Mouse (Mus musculus): ENCODE measurements around the gene Atf7ip.

Gene Atf7ip

DNA sequence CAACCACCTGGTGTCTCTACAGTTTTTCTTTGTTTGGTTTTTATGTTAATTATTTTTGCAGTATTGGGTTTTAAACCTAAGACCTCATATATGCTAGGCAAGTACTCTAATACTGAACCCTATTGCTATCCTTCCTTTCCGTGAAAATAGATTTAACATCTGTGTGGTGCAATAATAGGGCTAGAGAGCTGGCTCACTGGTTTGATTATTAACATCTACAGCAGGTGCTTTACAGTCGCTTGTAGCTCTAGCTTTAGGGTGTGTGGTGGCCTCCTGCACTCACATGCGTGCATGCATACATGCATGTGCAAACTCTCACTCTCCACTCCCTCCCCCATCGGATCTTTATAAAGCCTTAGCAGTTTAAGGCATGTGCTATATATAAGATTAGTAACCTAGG lies 19.6 kb downstream of the Atf7ip start:
- no peak for DNase-seq

DNA sequence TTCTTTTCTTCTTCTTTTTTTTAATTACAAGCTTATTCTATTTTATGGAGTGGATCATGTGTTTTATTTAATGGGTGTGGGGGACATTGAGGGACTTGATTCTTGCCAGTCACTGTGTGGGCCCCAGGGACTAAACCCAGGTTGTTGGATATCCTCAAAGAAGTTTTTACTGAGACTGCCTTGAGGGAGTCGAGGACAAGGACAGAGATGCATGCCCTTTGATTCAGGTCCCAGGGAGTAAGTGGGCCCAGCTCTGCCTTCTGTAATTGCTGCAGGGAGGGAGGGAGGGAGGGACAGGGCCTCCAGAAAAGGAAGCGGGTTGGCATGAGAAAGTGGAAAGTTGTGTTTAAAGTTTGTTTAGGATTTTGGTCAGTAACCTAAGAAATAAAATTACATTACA lies 23.2 kb downstream of the Atf7ip start:
- DNase-seq, result no peak

DNA sequence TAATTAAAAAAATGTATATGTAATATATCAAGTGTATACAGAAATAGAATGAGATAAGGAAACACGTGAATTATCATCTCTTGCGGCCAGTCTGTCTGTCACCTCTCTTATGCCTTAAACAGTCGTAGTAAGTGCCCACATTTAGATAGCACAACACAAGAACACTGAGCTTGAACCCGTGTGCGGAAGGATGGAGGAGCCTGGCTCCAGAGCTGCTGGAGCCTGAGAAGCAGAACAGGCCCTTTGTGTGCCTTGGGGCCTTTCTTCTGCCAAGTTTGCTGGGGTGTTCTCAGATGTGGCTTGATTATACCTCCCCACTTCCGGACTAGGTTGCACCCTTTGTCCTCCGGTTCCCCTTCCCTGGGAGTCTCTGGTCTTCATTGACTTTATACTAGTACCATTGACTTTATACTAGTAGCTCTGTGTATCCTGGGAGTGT lies 25.8 kb downstream of the Atf7ip start:
- no peak for DNase-seq

DNA sequence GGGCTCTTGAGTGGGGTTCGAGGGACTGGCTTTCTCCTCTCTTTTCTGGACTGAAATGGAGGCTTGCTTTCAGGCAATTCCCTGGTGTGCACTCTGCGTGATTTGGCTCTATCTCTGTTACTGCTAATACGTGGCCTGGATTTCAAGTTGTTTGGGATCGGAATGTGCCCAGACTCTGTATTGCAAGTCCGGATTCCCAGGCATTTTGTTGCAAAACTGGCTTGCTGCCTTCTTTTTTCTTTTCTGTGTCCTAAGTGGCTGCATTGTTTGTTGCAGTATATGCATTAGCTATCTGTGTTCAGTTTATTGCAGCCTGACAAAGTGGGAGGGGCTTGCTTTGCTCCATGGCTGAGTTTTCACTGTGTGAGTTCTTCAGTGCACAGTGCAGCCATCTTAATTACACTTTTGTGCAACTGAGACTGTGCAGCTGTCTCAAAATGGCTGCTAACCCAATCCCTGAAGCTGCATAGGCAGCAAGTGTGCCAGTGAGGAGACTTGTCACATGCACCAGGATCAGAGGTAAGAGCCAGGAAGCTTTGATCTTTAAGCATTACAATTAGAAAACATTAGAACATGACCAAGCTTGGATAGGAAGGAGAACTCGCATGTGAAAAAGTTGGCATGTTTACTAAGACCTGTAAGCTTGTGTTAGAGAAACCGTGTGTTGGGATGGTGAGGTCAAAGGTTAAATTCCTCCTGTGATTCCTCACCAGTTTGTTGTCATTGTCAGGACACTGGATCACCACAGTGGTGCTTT lies 26.7 kb downstream of the Atf7ip start:
- peak; percentile 90 for DNase-seq

DNA sequence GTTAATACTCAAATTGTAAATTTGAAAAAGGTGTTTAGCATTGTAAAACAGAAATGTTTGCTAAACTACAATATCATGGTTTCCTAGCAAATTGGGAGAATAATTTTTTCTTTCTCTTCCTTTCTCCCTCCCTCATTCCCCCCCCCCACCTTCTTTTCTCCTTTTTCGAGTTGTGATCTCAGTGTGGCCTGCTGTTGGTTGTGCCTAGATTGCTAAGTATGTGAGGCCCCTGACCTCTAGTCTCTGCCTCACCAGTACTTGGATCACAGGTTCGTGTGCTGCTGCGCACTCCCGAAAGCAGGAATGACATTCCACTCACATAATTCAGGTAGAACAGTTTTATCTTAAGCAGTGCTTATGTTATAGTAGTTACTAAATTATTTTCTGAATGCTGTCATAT lies 27.8 kb downstream of the Atf7ip start:
- DNase-seq, result no peak

DNA sequence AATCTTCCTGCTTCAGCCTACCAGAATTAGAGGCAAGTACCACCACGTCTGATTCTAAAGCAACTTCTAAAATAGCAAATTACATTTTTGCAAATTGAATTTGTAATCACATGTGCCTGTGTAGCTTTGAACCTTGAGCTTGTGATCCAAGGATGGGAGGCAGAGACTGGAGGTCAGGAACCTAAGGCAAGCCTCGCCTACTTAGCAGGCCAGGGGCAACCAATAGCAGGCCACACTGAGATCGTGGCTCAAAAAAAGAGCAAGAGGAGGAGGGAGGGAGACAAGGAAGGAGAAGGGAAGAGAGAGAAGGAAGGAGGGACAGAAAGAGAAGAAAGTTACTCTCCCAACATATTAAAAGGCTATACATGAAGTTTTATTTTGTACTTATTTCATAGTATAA lies 28.5 kb downstream of the Atf7ip start:
- DNase-seq, result no peak

DNA sequence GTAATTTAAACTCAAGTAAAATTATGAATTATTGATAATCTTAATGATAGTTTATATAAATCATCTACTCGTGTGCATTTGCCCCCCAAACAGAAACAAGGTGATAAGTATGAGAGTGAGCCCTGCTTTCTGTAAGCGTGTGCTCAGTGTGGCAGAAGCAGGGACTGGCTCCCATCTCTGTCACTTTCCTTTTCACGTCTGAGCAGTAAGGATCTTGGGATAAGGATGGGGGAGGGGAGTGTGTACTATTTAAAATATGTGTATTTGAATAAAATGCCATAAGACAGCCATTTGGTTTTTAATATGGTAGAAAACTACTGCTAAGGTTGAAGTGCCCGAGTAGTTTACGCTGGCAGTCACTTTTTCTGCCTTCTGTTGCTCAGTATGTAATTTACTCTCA lies 29.2 kb downstream of the Atf7ip start:
- no peak for DNase-seq

DNA sequence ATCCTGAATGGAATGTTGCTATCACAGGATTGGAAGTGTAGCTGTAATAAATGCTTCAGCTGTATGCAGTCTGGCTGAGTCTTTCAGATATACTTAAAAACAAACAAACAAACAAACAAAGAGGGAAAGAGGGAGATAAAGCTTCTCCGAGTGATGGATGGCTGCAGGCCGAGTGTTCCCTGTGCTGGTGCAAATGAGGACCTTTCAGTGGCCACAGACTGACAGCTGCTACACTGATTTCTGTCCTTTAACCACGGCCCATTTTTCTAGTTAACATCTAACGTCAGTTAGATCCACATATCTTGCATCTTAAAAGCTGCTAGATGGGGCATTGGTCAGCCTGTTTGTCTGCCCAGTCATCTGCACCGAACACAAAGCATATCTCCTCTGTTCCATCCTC lies 30.2 kb downstream of the Atf7ip start:
- DNase-seq, result no peak

DNA sequence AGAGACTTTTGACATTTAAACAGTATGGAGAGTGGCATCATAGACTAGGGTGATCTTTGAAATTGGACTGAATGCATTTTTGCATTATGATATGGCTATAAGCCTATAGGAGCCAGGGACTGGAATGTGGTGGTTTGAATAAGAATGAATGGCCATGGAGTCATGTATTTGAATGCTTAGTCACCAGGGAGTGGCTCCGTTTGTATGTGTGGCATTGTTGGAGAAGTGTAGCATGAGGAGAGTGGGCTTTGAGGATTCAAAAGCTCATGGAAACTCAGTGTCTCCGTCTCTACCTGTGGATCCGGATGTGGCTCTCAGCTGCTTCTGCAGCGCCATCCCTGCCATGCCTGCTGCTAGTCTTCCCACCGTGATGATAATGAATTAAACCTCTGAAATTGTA lies 35.4 kb downstream of the Atf7ip start:
- DNase-seq, result no peak

DNA sequence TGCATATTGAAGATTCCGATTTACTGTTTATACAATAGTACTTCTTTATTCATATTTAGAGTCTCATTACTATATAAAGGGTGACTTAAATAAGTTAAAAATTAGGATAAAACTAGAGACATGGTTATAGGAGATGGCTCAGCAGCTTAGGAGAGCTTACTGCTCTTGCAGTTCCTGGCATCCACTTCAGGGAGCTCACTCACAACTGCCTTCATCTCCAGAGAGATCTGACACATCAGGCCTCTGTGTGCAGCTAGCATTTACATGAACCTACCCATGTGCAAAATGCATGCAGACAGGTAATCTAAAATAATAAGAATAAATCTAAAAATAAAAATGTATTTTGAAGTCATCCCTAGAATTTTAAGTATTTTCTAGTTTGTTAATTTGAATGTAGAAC lies 36.1 kb downstream of the Atf7ip start:
- no peak for DNase-seq

DNA sequence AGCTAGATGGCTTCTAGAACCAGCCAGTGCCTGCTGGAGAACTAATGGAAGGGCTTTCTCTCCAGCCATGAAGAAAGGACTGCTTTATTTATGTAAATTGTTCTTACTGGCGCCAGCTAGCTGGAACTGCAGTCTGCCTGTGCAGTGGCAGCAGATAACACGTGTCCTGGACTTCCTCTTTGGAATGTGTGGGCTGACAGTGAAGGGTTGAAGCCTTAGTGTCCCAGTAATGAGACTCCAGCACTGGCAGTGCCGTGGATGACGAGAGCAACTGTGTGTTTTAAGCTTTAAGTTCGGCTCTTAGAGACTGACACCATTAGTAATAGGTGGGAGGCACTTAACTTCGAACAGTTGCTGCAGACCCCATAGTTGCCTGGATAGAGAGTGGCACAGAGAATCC lies 37.2 kb downstream of the Atf7ip start:
- peak; percentile 82 for DNase-seq

DNA sequence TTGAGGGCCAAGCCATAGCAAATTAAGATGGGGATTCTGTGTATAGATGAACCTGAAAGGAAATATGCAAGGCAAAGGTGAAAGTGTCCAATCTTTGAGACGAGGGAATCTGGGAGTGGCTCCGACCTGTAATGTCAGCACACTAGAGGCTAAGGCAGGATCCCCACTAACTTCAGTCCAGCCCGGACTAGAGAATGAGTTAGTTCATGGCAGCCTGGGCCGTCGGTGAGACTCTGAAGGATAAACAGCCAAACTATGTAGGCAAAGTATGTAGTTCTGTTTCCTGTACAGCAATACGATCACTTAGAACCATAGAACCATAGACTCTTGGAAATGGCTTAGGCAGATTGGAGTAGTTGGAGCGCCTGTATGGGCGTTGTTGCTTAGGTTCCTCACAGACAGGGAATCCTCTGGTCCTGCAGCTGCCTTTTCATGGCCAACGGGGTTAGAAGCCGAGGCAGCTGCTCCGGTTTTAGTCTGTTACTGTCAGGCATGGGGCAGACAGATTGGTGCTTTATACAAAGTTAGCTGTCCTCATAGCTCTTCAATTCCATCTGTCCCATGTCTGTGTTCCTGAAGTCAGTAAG lies 39.4 kb downstream of the Atf7ip start:
- DNase-seq, result no peak

DNA sequence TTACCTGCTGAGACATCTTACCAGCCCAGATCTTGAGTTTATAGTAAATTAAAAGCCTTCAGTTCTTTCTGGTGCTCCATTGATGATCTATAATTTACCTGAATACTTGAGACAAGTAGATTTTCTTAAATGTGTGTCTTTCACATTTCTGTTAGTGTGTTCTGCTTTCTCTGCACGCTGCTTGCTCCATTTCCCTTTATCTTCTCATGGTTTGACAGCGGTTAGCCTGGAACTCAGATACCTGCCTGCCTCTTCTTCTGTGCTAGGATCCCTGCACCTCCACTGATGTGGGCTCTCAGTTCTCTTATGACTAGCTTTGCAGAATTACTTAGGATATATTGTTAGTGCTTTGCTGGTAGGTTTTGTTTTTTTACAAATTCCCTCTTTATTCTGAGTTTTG lies 40.3 kb downstream of the Atf7ip start:
- no peak for DNase-seq

DNA sequence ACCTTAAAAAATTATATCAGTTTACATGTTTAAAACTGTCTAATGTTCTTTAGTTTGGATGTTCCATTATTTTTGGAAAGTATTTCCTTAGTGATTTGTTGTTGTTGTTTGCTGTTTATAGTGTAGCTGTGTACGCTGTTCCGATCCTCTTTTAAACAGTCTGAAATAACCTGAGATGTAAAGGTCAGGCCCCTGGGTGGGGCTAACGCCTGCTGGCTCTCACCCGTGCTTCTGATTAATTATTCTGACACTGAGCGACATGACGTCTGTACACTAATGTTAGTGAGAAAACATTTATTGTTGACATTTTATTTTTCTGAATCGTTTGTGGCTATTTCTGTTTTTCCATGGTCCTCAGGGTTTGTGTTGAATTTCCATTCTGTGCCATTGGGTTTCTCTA lies 41.0 kb downstream of the Atf7ip start:
- DNase-seq, result peak; percentile 26

DNA sequence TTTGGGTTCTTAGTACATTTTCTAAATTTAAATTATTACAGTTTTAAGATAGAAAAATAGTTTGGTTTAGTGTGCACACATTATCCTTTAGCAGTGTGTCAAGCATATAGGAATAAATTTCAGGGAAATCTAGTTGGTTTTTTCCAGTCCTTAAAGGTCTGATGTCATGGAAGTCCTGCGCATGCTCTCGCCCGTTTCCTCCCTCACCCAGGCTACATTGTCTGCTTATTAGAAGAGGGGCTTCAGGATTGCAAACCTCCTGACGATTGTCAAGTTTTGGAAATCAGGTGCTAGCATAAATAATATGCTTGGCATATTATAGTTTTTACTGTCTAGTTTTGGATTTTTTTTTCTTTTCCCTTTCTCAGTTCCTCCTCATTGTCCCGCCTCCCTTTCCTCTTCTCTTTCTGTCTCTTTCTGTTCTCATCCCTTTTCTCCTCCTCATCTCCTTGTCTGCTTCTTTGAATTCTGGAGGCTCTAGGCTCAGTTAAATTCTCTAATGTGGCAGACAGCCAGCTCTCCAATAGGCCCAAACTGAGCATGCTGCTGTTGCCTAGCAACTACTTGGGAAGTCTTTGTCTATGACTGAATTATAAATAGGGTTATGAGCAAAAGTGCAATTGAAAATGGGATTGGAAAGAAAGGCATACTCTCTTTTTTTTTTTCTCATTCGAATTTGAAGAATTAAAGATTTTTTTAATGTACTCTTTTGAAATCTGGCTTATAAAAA lies 42.2 kb downstream of the Atf7ip start:
- DNase-seq, result peak; percentile 74

DNA sequence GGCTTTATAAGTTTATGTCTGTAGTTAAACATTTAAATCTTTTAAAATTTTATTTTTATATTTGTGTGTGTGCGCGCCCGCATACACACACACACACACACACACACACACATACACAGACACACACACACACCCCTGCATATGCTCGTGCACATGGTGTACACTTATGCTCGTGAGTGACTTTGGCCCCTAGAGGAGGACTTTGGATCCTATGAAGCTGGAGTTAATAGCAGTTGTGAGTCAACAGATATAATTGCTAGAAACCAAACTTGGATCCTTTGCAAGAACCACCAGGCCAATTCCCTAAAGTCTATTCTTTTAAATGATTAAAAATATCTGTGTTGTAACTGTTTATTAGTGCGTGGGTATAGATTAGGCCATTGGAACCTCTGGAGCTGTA lies 42.8 kb downstream of the Atf7ip start:
- DNase-seq, result peak; percentile 20

DNA sequence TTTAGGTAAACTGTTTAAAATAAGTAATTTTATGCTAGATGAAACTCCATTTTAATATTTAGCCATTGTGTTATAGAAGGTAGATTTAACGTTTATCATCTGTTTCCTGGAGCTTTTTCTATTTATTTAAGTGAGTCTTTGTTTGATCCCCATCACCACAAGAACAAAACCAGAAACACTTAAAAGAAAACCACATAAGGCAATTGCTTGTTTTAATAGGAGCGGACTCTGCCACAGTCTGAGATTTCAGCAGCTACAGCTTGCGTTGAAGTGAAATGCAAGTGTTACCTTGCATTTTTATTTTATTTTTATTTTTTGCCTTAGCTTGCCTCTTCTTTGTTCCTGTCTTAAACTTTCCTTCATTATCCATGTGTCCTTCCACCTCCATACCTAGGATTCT lies 43.6 kb downstream of the Atf7ip start:
- DNase-seq, result no peak

DNA sequence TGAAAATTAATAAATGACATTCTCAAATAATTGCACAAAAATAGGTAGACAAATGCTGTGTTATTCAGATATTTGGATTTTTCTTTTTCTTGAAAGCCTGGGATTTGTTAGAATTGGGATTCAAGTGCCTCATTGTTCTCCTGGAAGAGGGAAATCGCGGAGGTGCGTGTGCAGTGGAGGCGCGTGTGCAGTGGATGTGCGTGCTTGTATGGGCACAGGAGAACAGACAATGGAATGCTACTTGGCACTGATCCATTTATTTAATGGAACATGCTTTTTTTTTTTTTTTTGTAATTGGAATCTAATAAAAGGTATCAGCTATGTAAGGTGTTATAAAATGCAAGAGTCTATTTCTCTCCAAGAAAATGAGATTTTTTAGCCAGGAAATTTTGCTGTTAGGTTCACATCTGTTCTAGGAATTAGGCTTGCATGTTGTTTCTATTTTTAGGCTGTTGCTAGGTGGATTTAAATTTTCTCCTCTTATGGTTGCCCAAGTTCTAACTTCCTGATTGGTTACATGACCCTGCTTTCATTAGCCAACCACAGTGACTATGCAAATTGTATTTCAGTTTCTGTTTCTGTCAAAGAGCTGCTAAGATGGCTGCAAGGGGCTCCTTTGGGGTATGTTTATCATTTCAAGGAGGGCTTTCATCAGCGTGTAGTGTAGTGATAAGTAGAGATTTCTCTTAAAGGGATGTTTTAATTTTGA lies 44.8 kb downstream of the Atf7ip start:
- DNase-seq, result peak; percentile 22

DNA sequence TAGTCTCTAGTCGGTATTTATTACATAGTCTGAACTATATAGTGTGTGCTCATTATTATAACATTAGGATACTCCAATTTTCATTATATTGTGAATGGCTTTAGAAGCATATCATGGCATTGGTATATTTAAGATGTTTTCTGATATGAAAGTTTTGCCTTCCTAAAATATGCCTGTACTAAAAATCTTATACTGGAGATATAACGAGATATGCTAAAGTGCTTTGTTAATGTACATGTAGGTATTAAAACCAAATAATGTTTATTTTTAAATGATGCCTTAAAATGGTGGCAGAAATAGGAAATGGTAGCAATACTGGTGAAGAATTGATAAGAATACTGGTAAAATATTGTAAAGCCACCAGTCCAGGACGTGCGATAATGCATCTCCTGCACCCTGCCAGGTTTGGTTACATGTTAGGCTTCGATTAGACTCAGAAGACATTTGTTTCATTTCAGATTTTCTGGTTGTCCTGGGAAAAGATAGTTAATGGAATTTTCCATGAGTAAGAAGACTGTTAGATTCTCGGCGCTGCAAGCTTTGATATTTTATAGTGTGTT lies 45.7 kb downstream of the Atf7ip start:
- DNase-seq, result no peak

DNA sequence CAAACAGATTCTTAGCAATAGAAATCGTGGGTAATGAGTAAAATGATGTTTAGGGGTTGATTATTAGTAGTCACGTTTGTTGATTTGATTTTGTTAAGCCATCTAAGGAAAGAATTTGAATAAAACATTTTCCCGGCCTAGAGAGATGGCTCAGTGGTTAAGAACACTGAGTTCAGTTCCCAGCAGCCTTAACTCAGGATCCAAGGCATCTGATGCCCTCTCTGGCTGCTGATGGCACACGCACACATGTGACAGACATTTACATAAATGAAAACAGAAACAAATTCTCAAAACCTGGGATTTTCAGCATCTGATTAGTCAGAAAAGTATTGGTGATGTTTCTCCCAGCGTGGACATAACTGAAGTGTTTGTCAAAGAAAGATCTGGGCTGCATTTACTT lies 47.2 kb downstream of the Atf7ip start:
- peak; percentile 17 for DNase-seq

DNA sequence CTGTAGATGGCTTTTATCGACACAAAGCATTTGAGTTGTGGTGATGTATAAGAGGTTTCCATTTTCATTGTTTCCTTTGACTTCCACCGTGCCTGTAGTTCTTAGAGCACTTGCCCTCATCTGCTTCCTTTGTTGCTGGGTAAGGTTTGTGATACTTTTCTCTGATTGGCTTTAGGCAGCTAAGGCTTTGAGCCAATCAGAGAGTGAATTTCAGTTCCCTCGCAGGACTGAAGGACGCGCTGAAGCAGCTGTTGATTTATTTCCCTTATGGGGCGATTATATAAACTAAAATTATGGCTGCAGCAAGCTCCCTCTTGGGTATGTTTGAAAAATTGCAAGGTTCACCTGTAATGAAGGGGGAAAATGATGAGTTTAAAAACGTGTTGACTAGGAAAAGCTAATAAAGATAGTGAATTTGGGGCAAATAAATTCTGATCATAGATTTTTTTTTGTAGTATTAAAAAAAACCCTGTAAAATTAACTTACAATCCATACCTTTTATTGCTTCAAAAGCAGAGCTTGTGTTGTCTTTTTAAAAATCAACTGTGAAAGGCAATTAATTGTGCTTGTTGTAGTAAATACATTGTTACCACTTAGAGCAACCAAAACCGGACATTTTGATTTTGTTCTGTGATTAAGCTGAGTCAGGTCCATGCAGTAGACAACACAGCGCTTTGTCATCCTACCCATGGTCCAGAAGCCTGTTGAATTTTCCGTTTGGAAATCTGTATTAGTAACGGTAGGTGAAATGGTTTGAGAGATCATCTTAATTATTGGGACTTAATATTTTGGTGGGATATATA lies 48.0 kb downstream of the Atf7ip start:
- peak; percentile 86 for DNase-seq

DNA sequence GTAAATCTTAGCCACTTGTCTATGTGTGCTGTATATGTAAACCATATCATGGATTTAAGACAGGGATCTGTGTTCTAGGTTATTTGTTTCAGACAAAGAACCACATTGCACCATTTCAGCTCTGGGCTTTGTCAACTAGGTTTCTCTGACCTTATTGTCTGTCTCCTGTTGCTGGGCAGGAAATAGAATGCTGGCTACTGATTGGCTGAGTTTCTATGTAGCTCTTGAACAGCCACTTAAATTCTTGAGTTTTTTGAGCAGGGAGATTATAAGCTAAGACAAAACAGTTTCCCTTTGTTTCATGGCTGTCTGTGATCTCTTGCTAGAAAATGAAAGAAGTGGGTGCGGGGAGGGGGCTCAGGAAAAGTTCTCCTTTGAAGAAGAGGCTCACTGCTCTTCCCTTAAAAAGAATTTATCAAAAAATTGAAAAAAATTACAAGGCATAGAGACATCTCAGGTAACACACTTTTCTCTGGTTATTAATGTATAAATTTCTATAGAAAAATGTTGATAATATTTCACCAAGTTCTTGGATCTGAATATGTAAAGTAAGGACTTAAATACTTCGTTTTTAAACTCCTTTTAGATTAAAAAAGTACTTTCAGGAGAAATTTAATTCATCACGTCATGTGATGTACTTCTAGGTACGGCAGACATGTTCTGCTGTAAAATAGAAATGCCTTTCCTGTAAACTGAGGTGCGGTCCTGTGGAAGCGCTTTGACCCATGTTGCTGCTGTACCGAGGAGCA lies 49.0 kb downstream of the Atf7ip start:
- DNase-seq, result peak; percentile 64
